ENCODE assay signal across 31 mouse cellular contexts in the genomic region with DNA sequence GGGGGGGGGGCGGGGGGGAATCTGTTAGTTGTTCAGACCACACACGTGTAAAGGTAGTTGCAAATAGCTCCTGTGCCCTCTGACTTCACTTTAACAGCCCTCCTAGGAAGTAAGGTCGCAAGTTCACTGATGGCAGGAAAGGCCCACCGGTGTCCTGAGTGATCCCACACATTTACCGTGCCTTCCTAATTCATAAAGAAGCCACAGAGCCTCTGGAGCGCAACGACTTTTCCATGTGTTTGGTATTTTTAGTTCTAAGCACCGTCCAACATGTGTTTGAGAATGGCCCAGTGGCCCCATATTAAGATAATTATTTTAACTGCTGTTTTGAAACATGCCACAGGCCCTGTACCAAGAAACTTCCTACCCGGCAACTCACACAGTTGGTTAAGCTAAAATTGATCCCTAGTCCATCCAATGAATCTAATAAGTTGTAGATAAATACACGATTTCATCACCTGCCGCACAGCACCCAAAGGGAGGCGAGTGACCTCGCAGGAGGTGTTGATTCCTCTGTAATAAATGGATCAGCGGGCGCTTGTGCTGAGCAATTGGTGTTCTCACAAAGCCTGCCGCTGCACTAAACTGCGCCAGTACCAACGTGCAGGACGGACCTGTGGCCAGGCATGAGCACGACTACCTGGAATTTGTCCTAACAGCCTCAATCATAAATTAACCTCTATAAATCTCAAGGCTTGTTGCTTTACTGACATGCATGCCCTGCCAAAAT.
DNase-seq lines count a peak whose midpoint lies in the region; ATAC-seq and TF ChIP-seq lines count a peak whose summit lies in the region.
"Had no signal": no experiment of that assay in that cellular context is flagged by ENCODE, and none has a peak within 500 bp of the region (broad histone marks: within the 10 kb centered on the region; RNA-seq: fewer than 3 reads in every experiment).

No protein-coding gene starts in this region.

- peaks cover 24% of the 10 kb centered on the region for H3K4me1 ChIP-seq in limb, embryonic 10.5 days
- peaks cover 13% of the 10 kb centered on the region for H3K4me1 ChIP-seq in limb, embryonic 15.5 days
- H3K4me1 ChIP-seq: forebrain, embryonic 10.5 days; forebrain, embryonic 15.5 days; heart, embryonic 15.5 days; hindbrain, embryonic 12.5 days; liver, embryonic 13.5 days; megakaryocyte, embryonic 14.5 days; midbrain, embryonic 13.5 days had no signal

- intact Hi-C loops in gastrocnemius, adult 2 months (cut with DNase I) = no loop called here

- no peak overlapping the region for H3K27ac ChIP-seq in limb, embryonic 10.5 days
- no peak overlapping the region for H3K27ac ChIP-seq in limb, embryonic 15.5 days
- no peak overlapping the region for H3K27ac ChIP-seq in gastrocnemius, adult 2 months
- H3K27ac ChIP-seq: embryonic facial prominence, embryonic 13.5 days; forebrain, embryonic 10.5 days; forebrain, embryonic 15.5 days; heart, embryonic 15.5 days; hindbrain, embryonic 12.5 days; hindbrain, postnatal 0 days; left cerebral cortex, adult 2 months; liver, embryonic 13.5 days; midbrain, embryonic 13.5 days had no signal

- H3K4me2 ChIP-seq in limb, embryonic 15.5 days = no peak overlapping the region
- H3K4me2 ChIP-seq: embryonic facial prominence, embryonic 13.5 days; forebrain, embryonic 15.5 days; heart, embryonic 15.5 days; hindbrain, embryonic 12.5 days; liver, embryonic 13.5 days; midbrain, embryonic 13.5 days had no signal

- no peak overlapping the region for H3K9ac ChIP-seq in limb, embryonic 15.5 days
- H3K9ac ChIP-seq: embryonic facial prominence, embryonic 13.5 days; forebrain, embryonic 15.5 days; heart, embryonic 15.5 days; hindbrain, embryonic 12.5 days; liver, embryonic 13.5 days; midbrain, embryonic 13.5 days had no signal

- 0 out of 2 replicates have a peak, but pooled peaks have one; percentile 24 for ATAC-seq in limb, embryonic 15.5 days (ENCODE audit: insufficient number of reproducible peaks, low FRiP score, low TSS enrichment, low read depth)
- ATAC-seq: activated CD4-positive, CD25-positive, alpha-beta regulatory T cell, adult 4 months; forebrain, embryonic 15.5 days; hindbrain, postnatal 0 days; intestine, postnatal 0 days; lung, postnatal 0 days; midbrain, embryonic 13.5 days had no signal

- H3K9me3 ChIP-seq in limb, embryonic 10.5 days (replicated peaks) = no peaks in the 10 kb centered on the region
- H3K9me3 ChIP-seq in limb, embryonic 15.5 days = no peaks in the 10 kb centered on the region
- H3K9me3 ChIP-seq: embryonic facial prominence, embryonic 13.5 days; forebrain, embryonic 10.5 days; forebrain, embryonic 15.5 days; heart, embryonic 15.5 days; hindbrain, embryonic 12.5 days; liver, embryonic 13.5 days; midbrain, embryonic 13.5 days had no signal

- peak; percentile 62 for DNase-seq in embryo, embryonic 10.5 days (ENCODE audit: low spot score)
- DNase-seq in embryo, embryonic 9.5 days (ENCODE audit: extremely low spot score) = peak; percentile 31
- peak; percentile 56 for DNase-seq in limb, embryonic 10.5 days (ENCODE audit: low spot score)
- no peak for DNase-seq in kidney, postnatal 4 days
- no peak for DNase-seq in gastrocnemius, adult 2 months
- DNase-seq in layer of hippocampus, postnatal 14 days (ENCODE audit: low spot score in 2 of 2) = no peak
- DNase-seq: adrenal gland, adult 8-10 months; B cell, adult 2 months; cerebellum, adult 11-12 months; cerebellum, adult 9-11 months; kidney, adult 9 months; kidney, postnatal 14 days; liver, embryonic 13.5 days; lung, adult 18-20 months; lung, postnatal 4 days; right cerebral cortex, adult 18-20 months; spleen, adult 18-20 months; thymus, postnatal 14 days had no signal

- H3K36me3 ChIP-seq in limb, embryonic 10.5 days = no peaks in the 10 kb centered on the region
- no peaks in the 10 kb centered on the region for H3K36me3 ChIP-seq in limb, embryonic 15.5 days
- H3K36me3 ChIP-seq: embryonic facial prominence, embryonic 13.5 days; forebrain, embryonic 10.5 days; forebrain, embryonic 15.5 days; heart, embryonic 15.5 days; hindbrain, embryonic 12.5 days; liver, embryonic 13.5 days; midbrain, embryonic 13.5 days had no signal

- no peak overlapping the region for H3K4me3 ChIP-seq in limb, embryonic 10.5 days
- H3K4me3 ChIP-seq in limb, embryonic 15.5 days = no peak overlapping the region
- H3K4me3 ChIP-seq in gastrocnemius, adult 2 months = no peak overlapping the region
- H3K4me3 ChIP-seq: embryonic facial prominence, embryonic 13.5 days; forebrain, embryonic 10.5 days; forebrain, embryonic 15.5 days; heart, embryonic 15.5 days; hindbrain, embryonic 12.5 days; left cerebral cortex, adult 2 months; liver, embryonic 13.5 days; megakaryocyte, embryonic 14.5 days; midbrain, embryonic 13.5 days had no signal

- whole genome bisulfite sequencing in limb, embryonic 10.5 days = 40% methylated on average over 20 of the region's 20 CpGs
- WGBS in limb, embryonic 15.5 days = 18% methylated on average over 20 of the region's 20 CpGs

- TF ChIP-seq CTCF in gastrocnemius, adult 2 months (IDR thresholded peaks at IDR 0.05) = no peak

- peaks cover 49% of the 10 kb centered on the region for H3K27me3 ChIP-seq in limb, embryonic 10.5 days (ENCODE audit: low read depth, poor library complexity, severe bottlenecking)
- H3K27me3 ChIP-seq in limb, embryonic 15.5 days = peaks cover 17% of the 10 kb centered on the region; the same call in 1 of the 2 replicates
- H3K27me3 ChIP-seq: embryonic facial prominence, embryonic 13.5 days; forebrain, embryonic 15.5 days; heart, embryonic 15.5 days; hindbrain, embryonic 12.5 days; liver, embryonic 13.5 days; megakaryocyte, embryonic 14.5 days; midbrain, embryonic 13.5 days had no signal

Comparison
In these comparisons a context has a peak if more than half of its experiments do, and no peak if none do; other contexts are left out.
1. DNase-seq: peak in embryo, embryonic 10.5 days (single experiment), embryo, embryonic 9.5 days (single experiment) and limb, embryonic 10.5 days (single experiment); none in kidney, postnatal 4 days (0 of 2), gastrocnemius, adult 2 months (single experiment) and layer of hippocampus, postnatal 14 days (0 of 2).